Mouse (Mus musculus): ENCODE measurements around the gene Glrx5.
A peak's percentile ranks its signal among the peaks of the same experiment; 100 is the strongest.

Gene Glrx5

GRCm38 (mm10) chr12:105063201-105064134 lies 31.0 kb downstream of the Glrx5 start:
- TF ChIP-seq CTCF (conservative IDR thresholded peaks at IDR 0.05; ENCODE audit: low read length): peak; percentile 84
- TF ChIP-seq NANOG (IDR thresholded peaks at IDR 0.05; ENCODE audit: borderline replicate concordance, low read length): no peak
- TF ChIP-seq POU5F1 (IDR thresholded peaks at IDR 0.05; ENCODE audit: borderline replicate concordance, low read length): no peak
- Histone ChIP-seq H3K4me3 (replicated peaks; ENCODE audit: low read length) (peak overlapping the region; percentile 75), H3K27me3 (ENCODE audit: insufficient read depth, low read length) (peaks cover 27% of the 10 kb centered on the region), H3K4me1 (replicated peaks; ENCODE audit: low read depth, low read length) (peaks cover 62% of the 10 kb centered on the region), H3K9me3 (ENCODE audit: low read length) (peaks cover 11% of the 10 kb centered on the region), H3K36me3 (ENCODE audit: insufficient read depth, low read length) (no peaks in the 10 kb centered on the region)

- Histone ChIP-seq H3K9me3 (ENCODE audit: low read length) (peaks cover 5% of the 10 kb centered on the region), H3K4me3 (replicated peaks; ENCODE audit: low read length) (peak overlapping the region; percentile 75; the same call in 1 of the 2 replicates), H3K4me1 (replicated peaks; ENCODE audit: low read depth, low read length) (peaks cover 67% of the 10 kb centered on the region), H3K36me3 (ENCODE audit: insufficient read depth, low read length) (no peaks in the 10 kb centered on the region), H3K27me3 (ENCODE audit: insufficient read depth, low read length) (peaks cover 27% of the 10 kb centered on the region)
- TF ChIP-seq CTCF (conservative IDR thresholded peaks at IDR 0.05; ENCODE audit: low read length) (no peak), NANOG (IDR thresholded peaks at IDR 0.05; ENCODE audit: borderline replicate concordance, low read length) (no peak), POU5F1 (IDR thresholded peaks at IDR 0.05; ENCODE audit: borderline replicate concordance, low read length) (no peak)
Observed at GRCm38 (mm10) chr12:105064168-105064567, 31.7 kb downstream of the Glrx5 start.

GRCm38 (mm10) chr12:105065119-105065518 lies 32.6 kb downstream of the Glrx5 start:
- H3K36me3 ChIP-seq (ENCODE audit: insufficient read depth, low read length): no peaks in the 10 kb centered on the region
- H3K4me1 ChIP-seq (replicated peaks; ENCODE audit: low read depth, low read length): peaks cover 69% of the 10 kb centered on the region
- no peak overlapping the region for H3K4me3 ChIP-seq (replicated peaks; ENCODE audit: low read length)
- H3K27me3 ChIP-seq (ENCODE audit: insufficient read depth, low read length): peaks cover 27% of the 10 kb centered on the region
- TF ChIP-seq CTCF (conservative IDR thresholded peaks at IDR 0.05; ENCODE audit: low read length) (no peak), POU5F1 (IDR thresholded peaks at IDR 0.05; ENCODE audit: borderline replicate concordance, low read length) (no peak), NANOG (IDR thresholded peaks at IDR 0.05; ENCODE audit: borderline replicate concordance, low read length) (no peak)
- peaks cover 5% of the 10 kb centered on the region for H3K9me3 ChIP-seq (ENCODE audit: low read length)

DNA sequence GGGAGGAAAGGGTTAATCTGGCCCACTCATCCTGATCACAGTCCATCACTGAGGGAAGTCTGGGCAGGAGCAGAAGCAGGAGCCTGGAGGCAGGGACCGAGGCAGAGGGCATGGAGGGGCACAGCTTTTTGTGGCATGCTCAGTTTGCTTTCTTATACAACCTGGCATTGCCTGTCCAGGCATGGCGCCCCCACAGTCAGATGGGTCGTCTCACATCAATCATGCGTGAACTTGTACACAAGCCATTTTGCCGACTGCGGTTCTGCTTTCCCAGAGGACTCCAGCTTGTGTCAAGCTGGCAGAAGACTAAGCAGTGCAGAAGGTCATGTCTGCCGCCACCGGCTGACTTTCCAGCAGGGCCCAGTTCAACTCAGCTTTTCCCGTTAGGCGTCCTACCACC lies 34.0 kb downstream of the Glrx5 start:
- Histone ChIP-seq H3K4me1 (replicated peaks; ENCODE audit: low read depth, low read length) (peaks cover 70% of the 10 kb centered on the region), H3K36me3 (ENCODE audit: insufficient read depth, low read length) (no peaks in the 10 kb centered on the region), H3K4me3 (replicated peaks; ENCODE audit: low read length) (no peak overlapping the region), H3K9me3 (ENCODE audit: low read length) (peaks cover 5% of the 10 kb centered on the region), H3K27me3 (ENCODE audit: insufficient read depth, low read length) (peaks cover 16% of the 10 kb centered on the region)
- TF ChIP-seq NANOG (IDR thresholded peaks at IDR 0.05; ENCODE audit: borderline replicate concordance, low read length): no peak
- TF ChIP-seq POU5F1 (IDR thresholded peaks at IDR 0.05; ENCODE audit: borderline replicate concordance, low read length): no peak
- no peak for TF ChIP-seq CTCF (conservative IDR thresholded peaks at IDR 0.05; ENCODE audit: low read length)

GRCm38 (mm10) chr12:105068911-105069310 lies 36.4 kb downstream of the Glrx5 start:
- no peaks in the 10 kb centered on the region for H3K36me3 ChIP-seq (ENCODE audit: insufficient read depth, low read length)
- H3K27me3 ChIP-seq (ENCODE audit: insufficient read depth, low read length): peaks cover 14% of the 10 kb centered on the region
- peaks cover 5% of the 10 kb centered on the region for H3K9me3 ChIP-seq (ENCODE audit: low read length)
- no peak overlapping the region for H3K4me3 ChIP-seq (replicated peaks; ENCODE audit: low read length)
- H3K4me1 ChIP-seq (replicated peaks; ENCODE audit: low read depth, low read length): peaks cover 48% of the 10 kb centered on the region
- no peak for TF ChIP-seq NANOG (IDR thresholded peaks at IDR 0.05; ENCODE audit: borderline replicate concordance, low read length)
- no peak for TF ChIP-seq POU5F1 (IDR thresholded peaks at IDR 0.05; ENCODE audit: borderline replicate concordance, low read length)
- TF ChIP-seq CTCF (conservative IDR thresholded peaks at IDR 0.05; ENCODE audit: low read length): no peak

GRCm38 (mm10) chr12:105073708-105074107 lies 41.2 kb downstream of the Glrx5 start:
- no peak overlapping the region for H3K4me3 ChIP-seq (replicated peaks; ENCODE audit: low read length)
- no peaks in the 10 kb centered on the region for H3K27me3 ChIP-seq (ENCODE audit: insufficient read depth, low read length)
- H3K36me3 ChIP-seq (ENCODE audit: insufficient read depth, low read length): no peaks in the 10 kb centered on the region
- no peaks in the 10 kb centered on the region for H3K9me3 ChIP-seq (ENCODE audit: low read length)
- TF ChIP-seq NANOG (IDR thresholded peaks at IDR 0.05; ENCODE audit: borderline replicate concordance, low read length): no peak
- TF ChIP-seq POU5F1 (IDR thresholded peaks at IDR 0.05; ENCODE audit: borderline replicate concordance, low read length): no peak
- peak; percentile 100 for TF ChIP-seq CTCF (conservative IDR thresholded peaks at IDR 0.05; ENCODE audit: low read length)
- H3K4me1 ChIP-seq (replicated peaks; ENCODE audit: low read depth, low read length): peaks cover 66% of the 10 kb centered on the region

- Histone ChIP-seq H3K36me3 (ENCODE audit: insufficient read depth, low read length) (no peaks in the 10 kb centered on the region), H3K4me1 (replicated peaks; ENCODE audit: low read depth, low read length) (peaks cover 61% of the 10 kb centered on the region), H3K9me3 (ENCODE audit: low read length) (no peaks in the 10 kb centered on the region), H3K27me3 (ENCODE audit: insufficient read depth, low read length) (no peaks in the 10 kb centered on the region), H3K4me3 (replicated peaks; ENCODE audit: low read length) (peak overlapping the region; percentile 17)
- TF ChIP-seq POU5F1 (IDR thresholded peaks at IDR 0.05; ENCODE audit: borderline replicate concordance, low read length) (no peak), CTCF (conservative IDR thresholded peaks at IDR 0.05; ENCODE audit: low read length) (no peak), NANOG (IDR thresholded peaks at IDR 0.05; ENCODE audit: borderline replicate concordance, low read length) (no peak)
Observed at GRCm38 (mm10) chr12:105075496-105075895, 43.0 kb downstream of the Glrx5 start.

GRCm38 (mm10) chr12:105076511-105076910 lies 44.0 kb downstream of the Glrx5 start:
- peaks cover 7% of the 10 kb centered on the region; the same call in 1 of the 2 replicates for H3K9me3 ChIP-seq (ENCODE audit: low read length)
- TF ChIP-seq NANOG (IDR thresholded peaks at IDR 0.05; ENCODE audit: borderline replicate concordance, low read length) (peak; percentile 37; the same call in 1 of the 2 replicates), POU5F1 (IDR thresholded peaks at IDR 0.05; ENCODE audit: borderline replicate concordance, low read length) (no peak)
- H3K4me3 ChIP-seq (replicated peaks; ENCODE audit: low read length): no peak overlapping the region; the same call in 1 of the 2 replicates
- no peaks in the 10 kb centered on the region for H3K36me3 ChIP-seq (ENCODE audit: insufficient read depth, low read length)
- H3K27me3 ChIP-seq (ENCODE audit: insufficient read depth, low read length): no peaks in the 10 kb centered on the region
- peaks cover 52% of the 10 kb centered on the region for H3K4me1 ChIP-seq (replicated peaks; ENCODE audit: low read depth, low read length)

Measured in E14TG2a.4 (cell line).